Mouse (Mus musculus) midbrain, embryonic 12.5 days (tissue): Measurements from ENCODE around the gene Robo4. TPM values are rescaled to one million over a fixed set of nuclear protein-coding genes. Genes with fewer than 3 reads are reported as not detected.

Experiments used
- ATAC-seq: fragments of 200-750 bp; cut with Nextera tagmentation; 2 replicates; pipeline ENCODE4 v1.8.0; 2017; ENCODE audit warnings: low read depth, moderate TSS enrichment, moderate library complexity; ENCODE audit not compliant: low FRiP score
- H3K27ac ChIP-seq: fragments of 300-500 bp; sonication (generic); replicated peaks from 2 replicates; pipeline ENCODE4 v1.5.1; 2016; ENCODE audit warnings: mild to moderate bottlenecking
- H3K27me3 ChIP-seq: fragments of 300-500 bp; sonication (generic); 2 replicates; pipeline ENCODE4 v1.6.1; 2016; ENCODE audit warnings: mild to moderate bottlenecking
- H3K36me3 ChIP-seq: fragments of 300-500 bp; sonication (generic); 2 replicates; pipeline ENCODE4 v1.6.1; 2016
- H3K4me1 ChIP-seq: fragments of 300-500 bp; sonication (generic); 2 replicates; pipeline ENCODE4 v1.6.1; 2016
- H3K4me2 ChIP-seq: fragments of 300-500 bp; sonication (generic); replicated peaks from 2 replicates; pipeline ENCODE4 v1.6.1; 2016; ENCODE audit warnings: mild to moderate bottlenecking, moderate library complexity
- H3K4me3 ChIP-seq: fragments of 300-500 bp; sonication (generic); 2 replicates; pipeline ENCODE4 v1.5.1; 2016; ENCODE audit warnings: mild to moderate bottlenecking
- H3K9ac ChIP-seq: fragments of 300-500 bp; sonication (generic); replicated peaks from 2 replicates; pipeline ENCODE4 v1.6.1; 2016; ENCODE audit warnings: mild to moderate bottlenecking, moderate library complexity
- H3K9me3 ChIP-seq: fragments of 300-500 bp; sonication (generic); 2 replicates; pipeline ENCODE4 v1.6.1; 2016; ENCODE audit warnings: mild to moderate bottlenecking
- WGBS: fragments of 180-500 bp; shearing (Covaris S2); methylation state at CpG from one replicate; pipeline ENCODE4 v1.1.7; 2016; 5-methylcytosine and 5-hydroxymethylcytosine counted together
- polyA plus RNA-seq: library from polyadenylated mRNA; unstranded; fragments of >200 nt; fragmentation: Nextera tagmentation; extraction: Ambion mirVana; gene quantifications from 2 replicates; pipeline ENCODE4 v1.2.1, GENCODE M21; 2016

Robo4 gene
- polyA plus RNA-seq, 1 experiment from 2014 or later = 6.1 TPM

DNA sequence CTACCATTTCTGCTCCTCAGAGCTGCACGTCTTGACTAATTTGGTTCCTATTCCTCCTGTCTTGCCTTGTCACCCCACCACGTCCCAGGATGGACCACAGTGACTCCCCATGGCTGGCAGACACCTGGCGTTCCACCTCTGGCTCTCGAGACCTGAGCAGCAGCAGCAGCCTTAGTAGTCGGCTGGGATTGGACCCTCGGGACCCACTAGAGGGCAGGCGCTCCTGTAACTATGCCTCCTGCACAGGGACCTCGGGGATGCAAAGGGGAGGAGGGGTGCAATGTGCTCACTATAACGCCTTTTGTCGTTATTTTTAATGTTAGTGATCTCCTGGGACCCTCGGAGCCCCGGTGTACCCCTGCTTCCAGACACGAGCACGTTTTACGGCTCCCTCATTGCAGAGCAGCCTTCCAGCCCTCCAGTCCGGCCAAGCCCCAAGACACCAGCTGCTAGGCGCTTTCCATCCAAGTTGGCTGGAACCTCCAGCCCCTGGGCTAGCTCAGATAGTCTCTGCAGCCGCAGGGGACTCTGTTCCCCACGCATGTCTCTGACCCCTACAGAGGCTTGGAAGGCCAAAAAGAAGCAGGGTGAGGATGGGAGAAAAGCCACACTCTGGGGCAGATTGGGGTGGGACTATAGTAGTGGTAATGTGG lies 6.3 kb downstream of the Robo4 start:
- Histone ChIP-seq H3K4me2 (peak overlapping the region; percentile 41), H3K9ac (peak overlapping the region; percentile 24; the same call in 1 of the 2 replicates), H3K27me3 (peaks cover 11% of the 10 kb centered on the region), H3K27ac (no peak overlapping the region), H3K9me3 (no peaks in the 10 kb centered on the region), H3K4me1 (0 out of 2 replicates have a peak, but pooled peaks cover 5% of the 10 kb centered on the region), H3K36me3 (no peaks in the 10 kb centered on the region), H3K4me3 (0 out of 2 replicates have a peak overlapping the region, but pooled peaks have one; percentile 9)
- WGBS = 15% methylated on average over 19 of the region's 19 CpGs
- peak; percentile 69 for ATAC-seq

DNA sequence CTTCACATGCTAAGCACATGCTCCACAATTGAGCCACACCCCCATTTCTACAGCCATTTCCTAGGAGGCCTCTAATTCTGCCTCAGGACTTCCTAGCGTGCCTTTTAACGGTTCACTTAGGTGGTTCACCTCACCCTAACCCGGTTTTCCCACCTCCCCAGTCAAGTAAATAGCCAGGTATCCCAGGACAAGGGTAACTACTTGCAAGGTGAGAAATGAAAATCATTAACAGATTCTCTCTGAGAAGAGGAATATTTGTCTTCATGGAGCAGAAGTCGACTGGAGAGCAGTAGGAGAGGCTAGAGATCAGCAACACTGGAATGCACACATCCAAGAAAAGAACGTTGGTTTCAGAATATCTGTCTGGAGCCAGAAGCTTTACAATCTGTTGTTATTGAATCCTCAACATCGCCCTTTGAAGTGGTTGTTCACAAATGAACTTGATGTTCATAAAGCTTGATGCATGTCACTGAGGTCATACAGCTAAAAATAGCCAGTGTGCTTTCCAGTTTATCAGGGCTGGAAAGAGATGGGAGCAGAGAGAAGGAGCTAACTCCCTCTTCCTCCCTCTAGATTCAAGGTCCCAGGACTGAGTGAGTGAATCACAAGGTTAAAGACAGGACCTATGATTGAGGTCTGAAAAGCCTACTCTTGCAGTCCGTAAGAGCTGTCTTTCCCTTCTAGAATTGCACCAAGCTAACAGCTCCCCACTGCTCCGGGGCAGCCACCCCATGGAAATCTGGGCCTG lies 8.2 kb downstream of the Robo4 start:
- H3K36me3 ChIP-seq = no peaks in the 10 kb centered on the region
- H3K27ac ChIP-seq = no peak overlapping the region
- no peak overlapping the region for H3K9ac ChIP-seq
- no peak for ATAC-seq
- 0 out of 2 replicates have a peak, but pooled peaks cover 5% of the 10 kb centered on the region for H3K4me1 ChIP-seq
- H3K4me2 ChIP-seq = no peak overlapping the region
- no peaks in the 10 kb centered on the region for H3K9me3 ChIP-seq
- no peak overlapping the region for H3K4me3 ChIP-seq
- WGBS = 85% methylated on average over 8 of the region's 8 CpGs
- H3K27me3 ChIP-seq = peaks cover 11% of the 10 kb centered on the region

DNA sequence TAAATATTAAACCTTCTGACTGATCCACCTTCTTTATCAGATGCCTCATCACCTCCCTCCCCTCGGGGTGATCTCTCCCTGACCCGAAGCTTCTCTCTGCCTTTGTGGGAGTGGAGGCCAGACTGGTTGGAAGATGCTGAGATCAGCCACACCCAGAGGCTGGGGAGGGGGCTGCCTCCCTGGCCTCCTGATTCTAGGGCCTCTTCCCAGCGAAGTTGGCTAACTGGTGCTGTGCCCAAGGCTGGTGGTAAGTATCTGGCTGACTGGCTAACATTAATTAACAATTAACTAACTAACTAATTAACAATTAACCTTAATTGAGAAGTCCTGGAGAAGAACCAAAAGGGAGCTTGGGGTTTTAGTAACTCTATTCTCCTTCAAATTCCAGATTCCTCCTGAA lies 11.3 kb downstream of the Robo4 start:
- no peak overlapping the region for H3K4me2 ChIP-seq
- no peak overlapping the region for H3K9ac ChIP-seq
- no peaks in the 10 kb centered on the region for H3K9me3 ChIP-seq
- H3K4me3 ChIP-seq = no peak overlapping the region
- H3K36me3 ChIP-seq = no peaks in the 10 kb centered on the region
- 56% methylated on average over 3 of the region's 3 CpGs for WGBS
- no peak overlapping the region for H3K27ac ChIP-seq
- peaks cover 2% of the 10 kb centered on the region for H3K27me3 ChIP-seq
- H3K4me1 ChIP-seq = 0 out of 2 replicates have a peak, but pooled peaks cover 2% of the 10 kb centered on the region
- no peak for ATAC-seq

DNA sequence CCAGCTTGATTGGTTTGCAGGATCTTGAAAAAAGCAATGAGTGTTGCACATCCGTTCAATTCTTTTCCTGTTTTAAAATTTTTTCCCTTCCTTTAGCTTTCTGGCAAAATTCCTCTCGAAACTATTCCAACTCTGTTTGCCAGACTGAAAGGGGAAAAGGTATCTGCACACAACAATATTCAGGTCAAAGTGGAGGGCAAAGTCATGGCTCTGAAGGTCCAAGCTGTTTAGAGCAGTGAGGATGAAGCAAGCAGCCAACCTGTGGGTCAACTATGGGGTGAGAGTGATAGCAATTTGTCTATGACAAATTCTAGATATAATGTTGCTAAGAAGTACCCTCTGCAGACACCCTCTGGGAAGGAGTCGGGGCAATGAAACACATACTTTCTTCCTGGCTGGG lies 13.0 kb downstream of the Robo4 start:
- Histone ChIP-seq H3K4me3 (no peak overlapping the region), H3K4me2 (no peak overlapping the region), H3K4me1 (no peaks in the 10 kb centered on the region), H3K9ac (no peak overlapping the region), H3K36me3 (no peaks in the 10 kb centered on the region), H3K27me3 (peaks cover 13% of the 10 kb centered on the region), H3K27ac (no peak overlapping the region), H3K9me3 (no peaks in the 10 kb centered on the region)
- WGBS = 85% methylated on average over 3 of the region's 3 CpGs
- ATAC-seq = no peak

DNA sequence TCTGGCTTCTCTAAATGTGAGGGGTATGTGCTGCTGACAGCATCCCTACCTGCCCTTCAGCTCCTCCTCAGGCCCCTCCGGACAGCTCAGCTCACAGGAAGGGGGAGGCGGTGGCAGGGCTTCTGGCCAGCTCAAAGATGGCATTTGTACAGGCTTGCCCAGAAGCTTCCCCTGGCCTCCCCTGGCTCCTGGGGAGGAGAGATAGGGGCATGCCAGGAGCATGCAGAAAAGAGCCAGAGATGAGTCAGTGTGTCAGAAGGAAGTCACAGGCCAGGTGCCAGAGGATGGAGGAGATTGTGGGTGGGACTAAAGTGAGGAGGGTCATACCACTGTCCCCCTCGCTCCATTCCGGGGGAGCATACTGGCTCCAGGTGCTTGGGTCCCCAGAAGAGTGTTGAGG lies 17.1 kb downstream of the Robo4 start:
- no peak for ATAC-seq
- H3K4me2 ChIP-seq = no peak overlapping the region
- H3K4me1 ChIP-seq = peaks cover 7% of the 10 kb centered on the region; the same call in 1 of the 2 replicates
- no peak overlapping the region for H3K27ac ChIP-seq
- no peak overlapping the region for H3K9ac ChIP-seq
- no peak overlapping the region for H3K4me3 ChIP-seq
- peaks cover 38% of the 10 kb centered on the region for H3K27me3 ChIP-seq
- 87% methylated on average over 4 of the region's 4 CpGs for WGBS
- no peaks in the 10 kb centered on the region for H3K9me3 ChIP-seq
- no peaks in the 10 kb centered on the region for H3K36me3 ChIP-seq

DNA sequence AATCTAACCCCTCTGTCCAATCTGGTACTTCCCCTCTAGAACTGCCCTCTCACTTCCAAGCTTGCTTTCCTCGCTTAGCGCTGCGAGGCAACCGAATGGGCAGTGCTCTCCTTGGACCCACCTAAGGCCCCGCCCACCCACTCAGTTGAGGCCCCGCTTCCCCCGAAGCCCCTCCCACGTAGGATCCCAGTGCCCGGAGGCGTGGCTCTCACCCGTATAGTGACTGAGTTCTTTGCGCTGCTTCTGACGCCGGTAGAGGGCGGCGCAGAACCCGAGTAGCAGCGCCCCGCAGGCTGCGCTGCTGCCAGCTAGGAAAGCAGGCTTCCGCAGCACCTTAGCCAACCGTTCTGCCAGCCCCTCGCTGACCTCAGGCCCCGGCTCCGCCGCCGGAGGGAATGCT lies 19.0 kb downstream of the Robo4 start:
- under 1% methylated on average over 27 of the region's 27 CpGs for WGBS

DNA sequence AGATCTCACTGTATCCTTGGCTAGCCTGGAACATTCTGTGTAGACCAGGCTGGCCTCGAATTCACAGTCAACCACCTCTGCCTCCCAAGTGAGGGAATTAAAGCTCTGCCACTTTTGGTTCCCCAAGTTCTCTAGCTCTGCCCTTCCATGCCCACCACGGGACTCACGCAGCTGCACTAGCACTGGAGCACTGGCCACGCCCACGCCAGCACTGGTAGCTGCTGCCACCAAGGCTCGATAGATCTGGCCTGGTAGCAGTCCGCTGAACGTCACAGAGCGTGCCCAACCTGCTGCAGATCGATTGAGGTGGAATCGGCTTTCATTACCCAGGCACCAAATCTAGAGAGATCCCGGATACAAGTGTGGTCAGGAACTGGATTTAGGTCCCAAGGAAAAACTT lies 19.5 kb downstream of the Robo4 start:
- H3K36me3 ChIP-seq = no peaks in the 10 kb centered on the region
- no peak overlapping the region for H3K4me3 ChIP-seq
- H3K9ac ChIP-seq = no peak overlapping the region
- no peaks in the 10 kb centered on the region for H3K9me3 ChIP-seq
- WGBS = 27% methylated on average over 12 of the region's 12 CpGs
- peaks cover 7% of the 10 kb centered on the region; the same call in 1 of the 2 replicates for H3K4me1 ChIP-seq
- peaks cover 48% of the 10 kb centered on the region for H3K27me3 ChIP-seq
- H3K27ac ChIP-seq = no peak overlapping the region
- H3K4me2 ChIP-seq = peak overlapping the region; percentile 47
- peak; percentile 28; the same call in 1 of the 2 replicates for ATAC-seq

More for the DNA sequence above, 19.0 kb downstream of the Robo4 start:
- Histone ChIP-seq H3K27ac (no peak overlapping the region), H3K9me3 (no peaks in the 10 kb centered on the region), H3K4me2 (peak overlapping the region; percentile 47), H3K4me1 (peaks cover 7% of the 10 kb centered on the region; the same call in 1 of the 2 replicates), H3K36me3 (no peaks in the 10 kb centered on the region), H3K27me3 (peaks cover 47% of the 10 kb centered on the region), H3K9ac (peak overlapping the region; percentile 17; the same call in 1 of the 2 replicates), H3K4me3 (peak overlapping the region; percentile 31)
- ATAC-seq = peak; percentile 93

DNA sequence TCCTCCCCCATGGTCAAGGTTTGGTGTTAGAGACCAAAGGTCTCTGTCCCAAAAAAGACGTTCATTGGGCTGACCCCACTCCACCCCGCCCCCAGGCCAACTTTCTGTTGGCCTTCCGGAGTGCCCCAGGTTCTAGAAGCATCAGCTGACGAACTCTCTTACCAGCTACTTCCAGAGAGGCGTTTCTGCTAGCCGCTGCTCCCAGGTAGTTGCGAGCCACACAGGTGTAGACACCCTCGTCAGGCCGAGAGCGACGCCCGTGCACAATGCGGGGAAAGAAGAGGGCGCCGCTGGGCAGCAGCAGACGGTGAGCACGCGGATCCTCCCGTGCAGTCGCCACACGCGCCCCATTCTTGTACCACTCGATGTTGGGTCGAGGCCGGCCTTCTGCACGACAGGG lies 27.6 kb downstream of the Robo4 start:
- WGBS = 16% methylated on average over 26 of the region's 26 CpGs
- no peak overlapping the region for H3K9ac ChIP-seq
- H3K4me1 ChIP-seq = peaks cover 26% of the 10 kb centered on the region
- peaks cover 84% of the 10 kb centered on the region for H3K27me3 ChIP-seq
- H3K36me3 ChIP-seq = no peaks in the 10 kb centered on the region
- 0 out of 2 replicates have a peak overlapping the region, but pooled peaks have one; percentile 6 for H3K4me3 ChIP-seq
- peak overlapping the region; percentile 14; the same call in 1 of the 2 replicates for H3K4me2 ChIP-seq
- no peaks in the 10 kb centered on the region for H3K9me3 ChIP-seq
- no peak for ATAC-seq
- no peak overlapping the region for H3K27ac ChIP-seq

DNA sequence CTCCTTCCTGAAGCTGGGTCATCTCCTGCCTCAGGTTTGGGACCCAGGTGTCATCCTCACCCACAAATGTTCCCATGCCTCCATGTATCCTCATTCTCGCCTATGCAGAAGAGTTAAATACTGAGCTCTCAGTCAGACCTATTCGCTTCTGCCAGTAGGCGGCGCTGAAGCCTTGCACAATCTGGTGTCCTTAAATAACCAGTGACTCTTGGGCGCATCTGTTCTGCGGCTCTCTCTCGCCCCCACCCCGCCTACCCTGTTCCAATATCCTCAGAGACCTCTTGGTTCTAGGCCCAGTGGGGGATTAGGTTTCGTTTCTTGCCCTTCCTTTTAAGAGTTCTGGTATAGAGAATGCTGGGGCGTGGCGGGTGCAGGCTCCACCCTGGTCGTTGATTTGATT lies 28.9 kb downstream of the Robo4 start:
- Histone ChIP-seq H3K4me3 (no peak overlapping the region), H3K4me1 (peaks cover 32% of the 10 kb centered on the region), H3K4me2 (peak overlapping the region; percentile 36), H3K36me3 (no peaks in the 10 kb centered on the region), H3K27ac (no peak overlapping the region), H3K9ac (no peak overlapping the region), H3K9me3 (no peaks in the 10 kb centered on the region), H3K27me3 (peaks cover 93% of the 10 kb centered on the region)
- under 1% methylated on average over 12 of the region's 12 CpGs for WGBS
- ATAC-seq = peak; percentile 72

DNA sequence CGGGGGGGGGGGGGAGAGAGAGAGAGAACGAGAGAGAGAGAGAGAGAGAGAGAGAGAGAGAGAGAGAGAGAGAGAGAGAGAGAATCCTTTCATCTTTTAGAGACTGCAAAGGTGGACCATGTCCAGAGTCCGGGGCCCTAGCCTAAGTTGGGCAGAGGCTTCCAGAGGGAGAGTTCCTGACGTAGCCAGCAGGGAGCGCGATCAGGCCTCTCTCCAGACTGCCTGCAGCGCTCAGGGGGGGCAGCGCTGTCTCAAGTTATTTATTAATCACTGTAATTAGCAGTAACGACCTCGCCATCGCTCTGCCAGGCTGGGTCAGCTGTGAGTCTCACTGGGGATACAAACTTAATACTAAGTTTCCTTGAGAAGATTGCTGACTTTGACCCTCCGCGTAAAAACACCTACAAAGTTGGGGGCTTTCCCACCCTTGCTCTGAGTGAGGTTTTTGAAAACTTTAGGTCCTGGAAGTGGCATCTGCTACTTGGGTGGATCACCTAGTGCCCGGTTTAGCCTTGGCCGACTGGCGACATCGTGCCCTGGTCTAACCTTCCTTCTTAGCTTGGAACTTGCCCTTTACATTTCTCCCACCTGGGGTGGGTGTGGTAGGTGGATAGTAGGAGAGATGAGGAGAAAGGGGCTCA lies 30.4 kb downstream of the Robo4 start:
- Histone ChIP-seq H3K27me3 (peaks cover 96% of the 10 kb centered on the region), H3K4me2 (peak overlapping the region; percentile 50), H3K9me3 (no peaks in the 10 kb centered on the region), H3K4me3 (peak overlapping the region; percentile 37), H3K4me1 (peaks cover 32% of the 10 kb centered on the region), H3K36me3 (no peaks in the 10 kb centered on the region), H3K27ac (no peak overlapping the region; the same call in 1 of the 2 replicates), H3K9ac (no peak overlapping the region; the same call in 1 of the 2 replicates)
- 1% methylated on average over 15 of the region's 17 CpGs for WGBS
- peak; percentile 45; the same call in 1 of the 2 replicates for ATAC-seq

DNA sequence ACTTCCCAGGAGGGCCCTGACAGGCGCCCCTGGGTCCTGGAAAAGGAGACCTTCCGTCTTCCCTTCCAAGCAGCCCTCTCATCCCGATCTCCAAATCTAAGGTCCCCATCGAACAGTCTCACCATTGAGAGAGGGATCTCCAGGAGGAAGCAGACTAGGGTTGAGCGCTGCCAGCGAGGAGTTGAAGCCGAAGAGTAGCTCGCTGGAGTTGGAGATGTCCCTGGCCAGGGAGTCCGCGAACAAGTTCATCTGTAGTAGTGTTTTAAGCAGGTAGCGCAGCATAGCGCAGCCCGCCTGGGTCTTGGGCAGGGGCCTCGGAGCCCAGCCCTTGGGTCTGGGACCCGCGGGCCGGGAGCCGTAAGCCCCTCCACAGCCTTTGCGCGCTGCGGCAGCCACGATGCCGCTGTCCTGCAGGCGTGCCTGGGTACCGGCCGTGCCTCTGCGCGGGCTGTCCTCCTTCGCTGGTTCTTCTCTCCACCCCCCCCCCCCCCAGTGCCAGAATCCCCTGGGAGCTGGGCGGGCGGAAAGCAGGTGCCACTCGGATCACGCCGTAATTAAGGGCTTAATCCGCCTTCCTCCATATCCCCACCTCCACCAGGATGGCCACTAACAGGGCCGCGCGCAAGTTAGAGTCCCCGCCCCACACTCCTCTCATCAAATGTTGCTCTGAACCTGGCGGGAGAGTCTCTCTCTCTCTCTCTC lies 31.2 kb downstream of the Robo4 start, which contains the start of gene Robo3:
Gene Robo3, minus strand, starts transcription at position 527 of the 702 bp plus-strand sequence.
- no peak for ATAC-seq
- WGBS = under 1% methylated on average over 37 of the region's 40 CpGs
- Histone ChIP-seq H3K36me3 (no peaks in the 10 kb centered on the region), H3K9ac (no peak within 1 kb of the TSS; the same call in 1 of the 2 replicates), H3K4me2 (peak within 1 kb of the TSS; percentile 50), H3K4me3 (peak within 1 kb of the TSS; percentile 37), H3K27ac (peak within 1 kb of the TSS; percentile 10; the same call in 1 of the 2 replicates), H3K27me3 (peaks cover 94% of the 10 kb centered on the region), H3K9me3 (no peaks in the 10 kb centered on the region), H3K4me1 (peaks cover 37% of the 10 kb centered on the region)
